Mouse (Mus musculus) liver, adult 2 months (tissue): ENCODE results near the gene Gabrb3.

Experiments
- CTCF ChIP-seq: fragments of 200-500 bp; IDR thresholded peaks from 2 replicates; pipeline ENCODE4 v1.5.1; 2011; ENCODE audit warnings: low read depth, low read length, control low read depth
- POLR2A ChIP-seq: fragments of 200-500 bp; IDR thresholded peaks from 2 replicates; pipeline ENCODE4 v1.6.1; 2011; ENCODE audit warnings: low read length, control low read depth; ENCODE audit not compliant: insufficient read depth; ENCODE audit errors: extremely low read depth

- TF ChIP-seq CTCF, result no peak
- TF ChIP-seq POLR2A, result no peak
Observed at GRCm38 (mm10) chr7:57473811-57474525, 54.5 kb downstream of the Gabrb3 start.
